Mouse (Mus musculus): ENCODE measurements around the gene Kcnma1.

The Kcnma1 gene

DNA sequence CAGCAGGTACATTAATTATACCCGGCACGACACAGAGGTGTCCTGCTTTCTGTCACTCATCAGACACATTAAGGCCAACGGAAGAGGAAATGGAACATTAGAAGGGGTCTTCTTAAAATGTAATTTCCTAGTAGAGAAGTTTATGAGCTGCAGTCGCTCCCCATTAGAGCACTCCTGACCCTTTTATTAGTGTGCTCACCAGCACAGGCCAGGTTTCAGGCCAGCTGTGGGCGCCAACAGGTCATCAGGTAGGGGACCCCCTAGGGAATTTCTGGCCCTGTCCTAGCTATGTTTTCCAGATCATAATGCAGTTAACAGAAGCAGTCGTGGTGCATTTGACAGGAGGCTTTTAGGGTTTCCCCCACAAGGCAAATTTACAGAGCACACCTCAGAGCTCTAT lies 472.2 kb downstream of the Kcnma1 start:
- no peak for DNase-seq (ENCODE audit: extremely low spot score, low read depth, low spot score)

DNA sequence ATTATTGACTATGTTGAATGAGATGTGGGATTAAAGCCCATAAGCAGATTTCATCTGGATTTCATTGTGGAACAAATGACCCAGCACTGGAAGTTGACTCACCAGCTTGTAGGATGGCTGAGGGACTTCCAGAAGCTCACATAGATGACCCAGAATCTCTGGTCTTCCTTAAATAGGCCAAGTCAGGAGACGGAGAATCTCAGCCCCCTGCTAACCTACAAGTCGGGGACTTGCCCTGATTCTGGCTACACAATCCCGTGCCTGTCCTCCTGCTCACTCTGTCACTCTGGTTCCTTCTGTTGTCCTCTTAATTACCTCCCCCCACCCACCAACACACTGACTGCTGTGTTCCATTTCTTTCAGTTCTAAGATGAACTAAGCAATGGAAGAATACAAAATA lies 474.7 kb downstream of the Kcnma1 start:
- no peak for DNase-seq (ENCODE audit: extremely low spot score, low read depth, low spot score)

DNA sequence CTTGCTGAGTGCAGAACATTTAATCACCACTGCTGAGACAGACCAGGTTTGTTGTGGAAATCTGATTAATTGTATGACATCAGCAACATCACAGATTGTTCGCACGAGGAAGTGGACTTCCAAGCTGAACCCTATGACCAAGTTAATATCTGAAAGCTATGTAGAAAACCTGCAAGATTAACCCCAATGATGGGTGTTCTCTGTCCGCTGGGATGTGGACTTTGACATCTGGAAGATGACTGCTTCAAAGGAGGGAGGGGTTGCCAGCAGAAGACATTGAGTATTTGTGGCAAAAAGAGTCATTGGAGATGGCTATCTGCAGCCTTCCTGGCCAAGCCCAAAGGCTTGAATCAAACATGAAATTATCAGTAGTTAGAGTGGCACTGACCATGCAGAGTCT lies 480.9 kb downstream of the Kcnma1 start:
- DNase-seq (ENCODE audit: extremely low spot score, low read depth, low spot score): no peak

DNA sequence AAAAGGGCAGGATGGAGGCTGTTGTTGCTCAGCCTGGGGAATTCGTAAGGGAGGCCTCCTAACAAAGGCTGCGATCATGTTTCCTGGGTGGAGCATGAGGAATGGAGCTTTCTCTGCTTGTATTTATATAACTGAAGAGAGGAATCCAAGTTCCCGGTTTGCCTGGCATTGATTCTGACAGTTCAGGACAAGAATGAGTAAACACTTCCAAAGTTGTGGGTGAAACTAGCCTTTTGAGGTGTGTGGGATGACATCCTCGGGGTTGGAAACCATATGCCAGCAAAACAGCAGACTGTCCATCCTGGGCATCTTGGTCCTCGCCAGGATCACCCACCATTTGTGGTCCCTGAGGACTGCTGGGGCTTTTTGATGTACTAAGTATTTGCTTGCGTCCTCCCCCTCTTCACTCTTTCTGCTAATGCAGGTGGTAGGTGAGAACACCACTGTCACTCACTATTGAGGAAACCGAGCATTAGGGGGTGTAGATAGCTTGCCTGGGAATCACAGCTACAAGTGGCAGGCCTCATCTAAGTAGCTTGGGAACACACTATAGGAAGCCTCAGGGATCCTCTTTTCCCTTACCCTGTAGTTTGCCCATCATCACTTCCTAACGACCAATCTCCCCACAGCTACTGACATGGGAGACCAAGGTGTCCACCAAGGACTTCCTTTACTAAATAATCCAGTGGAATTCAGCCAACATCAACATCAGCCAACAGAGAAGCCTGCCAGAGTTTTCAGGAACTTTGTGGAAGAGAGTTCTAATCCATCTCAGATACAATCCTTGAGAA lies 482.4 kb downstream of the Kcnma1 start:
- no peak for DNase-seq (ENCODE audit: extremely low spot score, low read depth, low spot score)

DNA sequence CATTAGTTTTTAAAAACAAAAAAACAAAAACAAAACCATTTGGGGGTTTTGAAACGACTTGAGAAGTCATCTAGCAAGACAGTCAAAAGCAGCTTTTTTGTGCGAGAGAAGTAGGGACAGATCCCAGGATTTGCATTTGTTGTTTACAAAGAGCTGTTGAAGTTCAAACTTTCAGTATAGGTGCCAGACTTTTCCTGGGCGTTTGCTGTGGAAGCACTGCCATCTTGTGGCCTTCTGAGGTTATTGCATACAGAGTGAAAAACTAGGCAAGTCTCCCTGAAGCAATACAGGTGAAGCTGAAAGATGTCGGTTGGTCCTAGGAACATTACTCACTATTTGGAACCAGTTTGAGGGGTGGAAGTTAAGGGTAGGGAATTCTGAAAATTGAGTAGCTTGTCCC lies 484.6 kb downstream of the Kcnma1 start:
- DNase-seq (ENCODE audit: extremely low spot score, low read depth, low spot score): no peak

DNA sequence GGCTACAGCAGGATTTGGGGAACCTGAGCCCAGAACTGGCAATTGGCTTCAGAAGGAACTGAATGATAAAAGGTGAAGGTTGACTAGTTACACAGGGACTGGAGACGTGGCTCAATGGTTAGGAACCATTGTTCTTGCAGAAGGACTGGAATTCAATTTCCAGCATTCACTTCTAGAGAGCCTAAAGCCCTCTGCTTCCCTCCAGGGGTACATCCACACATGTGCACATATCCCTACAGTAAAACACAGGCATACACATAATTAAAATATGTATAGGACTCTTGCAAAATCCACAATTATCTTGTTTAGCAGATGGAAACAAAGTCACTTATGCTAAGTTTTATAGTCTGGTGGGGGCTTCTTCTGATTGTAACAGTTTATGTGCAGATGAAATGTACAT lies 485.1 kb downstream of the Kcnma1 start:
- no peak for DNase-seq (ENCODE audit: extremely low spot score, low read depth, low spot score)

DNA sequence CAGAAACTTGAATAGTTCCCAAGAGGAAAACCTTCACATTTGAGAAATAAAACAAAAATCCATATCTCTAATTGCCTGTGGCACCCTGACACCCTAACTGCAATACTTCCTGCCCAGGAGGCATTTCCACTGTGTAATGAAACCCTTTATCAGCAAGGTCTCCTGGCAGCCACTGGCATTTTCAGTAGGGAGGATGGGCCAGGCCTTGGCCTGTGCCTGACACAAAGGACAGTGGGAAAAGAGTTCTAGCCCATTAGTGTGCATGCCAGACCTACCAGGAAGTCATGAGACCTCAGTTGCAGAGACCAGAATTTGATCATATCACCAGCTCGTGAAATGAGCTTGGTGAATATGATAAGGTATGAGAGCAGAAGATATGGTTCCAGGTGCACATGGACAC lies 488.4 kb downstream of the Kcnma1 start:
- no peak for DNase-seq (ENCODE audit: extremely low spot score, low read depth, low spot score)

DNA sequence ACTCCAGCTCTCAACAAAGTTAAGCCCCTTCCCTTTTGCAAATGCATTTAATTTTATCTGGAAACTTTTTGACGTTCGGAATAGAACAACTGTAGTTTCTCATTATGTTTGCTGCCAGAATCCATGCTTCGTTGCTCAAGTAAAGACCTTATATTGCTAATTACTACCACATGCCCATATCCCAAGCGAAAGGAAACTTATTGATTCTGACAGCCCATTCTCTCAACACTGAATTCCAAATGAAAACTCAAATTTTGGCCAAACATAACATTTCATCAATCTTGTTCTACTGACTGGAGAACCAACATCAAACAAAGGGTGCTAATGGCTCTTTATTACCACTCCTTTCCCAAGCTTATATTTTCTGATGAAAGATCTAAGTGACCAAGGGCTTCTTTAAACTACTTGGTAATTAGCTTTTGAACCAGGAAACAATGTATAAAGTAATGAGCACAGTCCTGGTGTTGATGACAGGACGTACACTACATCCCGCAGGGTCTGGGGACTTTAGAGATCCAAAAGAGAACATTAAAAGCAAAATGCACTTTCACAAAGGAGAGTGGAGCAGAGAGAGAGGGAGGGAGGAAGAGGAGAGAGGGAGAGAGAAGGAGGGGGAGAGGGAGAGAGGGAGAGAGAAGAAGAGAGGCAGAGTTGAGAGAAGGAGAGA lies 490.3 kb downstream of the Kcnma1 start:
- peak; percentile 90 for DNase-seq (ENCODE audit: extremely low spot score, low read depth, low spot score)

DNA sequence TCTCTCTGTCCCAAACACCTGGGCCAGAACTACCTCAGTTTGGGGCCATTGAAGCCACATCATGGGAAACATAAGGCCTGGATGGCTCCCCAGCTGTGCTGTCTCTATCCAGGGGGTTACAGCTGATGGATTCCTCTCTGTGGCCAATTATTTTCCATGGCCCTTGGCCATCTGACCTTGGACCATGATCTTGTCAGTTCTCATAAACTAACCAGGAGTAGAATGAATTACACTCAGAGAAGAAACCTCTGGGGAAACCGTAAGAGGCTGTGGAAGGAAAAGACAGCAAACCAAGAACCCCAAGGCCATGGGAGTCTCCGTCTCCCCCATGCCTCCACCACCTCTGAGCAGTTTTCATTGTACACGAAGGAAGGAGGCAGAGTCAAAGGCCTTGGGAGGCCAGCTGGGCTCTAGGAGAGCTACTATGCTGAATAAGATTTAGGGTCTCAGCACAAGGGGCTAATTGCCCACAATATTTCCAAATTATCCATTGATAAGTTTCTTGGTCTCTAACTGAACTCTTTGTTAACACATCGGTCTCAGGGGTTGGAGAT lies 491.6 kb downstream of the Kcnma1 start:
- no peak for DNase-seq (ENCODE audit: extremely low spot score, low read depth, low spot score)

DNA sequence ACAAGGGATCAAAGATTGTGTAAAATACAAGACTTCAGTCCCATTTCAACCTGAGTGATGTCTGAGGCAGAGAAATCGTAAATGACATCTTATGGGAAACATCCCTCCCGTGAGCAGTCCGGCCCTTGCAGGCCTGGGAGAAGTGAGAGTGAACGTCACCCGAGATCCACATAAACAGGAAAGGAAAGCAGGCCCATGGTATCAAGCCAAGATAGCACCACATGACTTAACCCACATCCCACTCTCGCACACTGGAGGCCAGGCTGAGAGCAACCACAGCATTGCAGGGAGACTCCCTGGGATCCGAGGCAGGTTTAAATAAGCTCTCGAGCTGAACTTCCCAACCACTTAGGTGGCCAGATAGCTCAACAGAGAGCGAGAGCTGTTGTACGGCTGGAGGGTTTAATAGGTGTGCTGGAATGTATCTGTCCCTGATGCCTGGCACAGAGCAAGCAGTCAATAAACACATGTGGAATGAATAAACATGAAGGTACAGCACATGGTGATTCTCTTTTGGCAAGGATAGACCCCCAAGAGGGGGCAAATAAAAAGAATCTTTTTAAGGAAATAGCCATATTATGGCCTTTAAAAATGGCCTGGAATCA lies 493.1 kb downstream of the Kcnma1 start:
- no peak for DNase-seq (ENCODE audit: extremely low spot score, low read depth, low spot score)

DNA sequence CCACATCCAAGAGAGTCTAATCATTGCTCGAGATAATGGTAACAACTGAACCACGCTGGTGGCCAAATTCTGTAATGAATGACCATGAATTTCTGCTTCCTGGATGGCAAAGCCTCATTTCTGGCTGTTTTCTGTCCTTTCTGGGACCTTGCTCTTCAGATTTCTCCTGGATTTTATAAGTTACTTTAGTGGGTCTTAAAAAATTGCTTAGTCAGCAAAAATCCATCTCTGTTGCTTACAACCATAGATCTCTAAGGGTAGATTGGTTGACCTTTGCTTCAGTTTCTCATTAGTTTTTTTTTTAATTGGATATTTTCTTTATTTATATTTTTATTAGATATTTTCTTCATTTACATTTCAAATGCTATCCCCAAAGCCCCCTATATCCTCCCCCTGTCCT lies 496.9 kb downstream of the Kcnma1 start:
- no peak for DNase-seq (ENCODE audit: extremely low spot score, low read depth, low spot score)

DNA sequence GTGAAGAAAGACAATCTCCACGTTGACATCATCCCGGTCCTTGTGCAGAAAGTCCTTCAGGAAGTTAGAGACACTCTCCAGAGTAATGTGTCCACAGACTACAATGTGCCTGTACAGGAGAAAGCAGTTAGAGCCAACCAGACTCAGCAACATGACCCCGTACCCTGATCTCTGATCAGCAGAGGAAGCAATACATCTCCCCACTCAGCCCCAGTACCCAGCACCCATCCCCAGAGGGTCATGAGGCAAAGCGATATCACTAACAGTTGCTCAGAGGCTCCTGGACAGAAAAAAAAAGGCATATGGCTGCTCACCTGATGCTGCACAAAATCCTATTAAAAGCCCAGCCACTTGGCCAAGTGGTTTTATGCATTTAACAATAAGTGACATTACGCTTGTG lies 504.5 kb downstream of the Kcnma1 start:
- no peak for DNase-seq (ENCODE audit: extremely low spot score, low read depth, low spot score)

DNA sequence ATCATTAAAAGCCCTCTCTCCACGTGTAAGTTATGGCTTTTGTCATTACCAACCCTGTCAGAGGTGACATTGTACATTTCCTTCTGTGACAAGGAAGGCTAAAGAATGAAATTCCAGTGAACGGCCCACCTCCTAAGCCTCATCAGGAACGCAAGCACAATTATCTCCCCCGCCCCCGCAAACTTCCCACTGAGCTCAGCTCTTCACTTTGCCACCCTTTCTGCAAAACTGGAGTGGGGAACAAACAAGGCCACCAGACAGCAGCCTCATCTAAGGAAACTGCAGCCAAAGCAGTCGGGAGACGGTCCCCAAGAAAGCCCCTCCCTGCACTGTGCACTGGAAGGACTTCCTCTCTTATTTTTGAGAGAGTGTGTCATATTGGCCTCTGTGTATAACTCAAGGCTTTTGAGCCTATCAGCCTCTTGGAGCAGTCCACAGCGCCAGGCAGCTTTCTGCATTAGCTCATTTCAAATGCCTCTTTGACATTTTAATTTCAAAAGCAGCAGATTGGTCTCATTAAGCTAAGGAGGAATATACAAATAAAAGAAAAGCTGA lies 512.0 kb downstream of the Kcnma1 start:
- DNase-seq (ENCODE audit: extremely low spot score, low read depth, low spot score): no peak

DNA sequence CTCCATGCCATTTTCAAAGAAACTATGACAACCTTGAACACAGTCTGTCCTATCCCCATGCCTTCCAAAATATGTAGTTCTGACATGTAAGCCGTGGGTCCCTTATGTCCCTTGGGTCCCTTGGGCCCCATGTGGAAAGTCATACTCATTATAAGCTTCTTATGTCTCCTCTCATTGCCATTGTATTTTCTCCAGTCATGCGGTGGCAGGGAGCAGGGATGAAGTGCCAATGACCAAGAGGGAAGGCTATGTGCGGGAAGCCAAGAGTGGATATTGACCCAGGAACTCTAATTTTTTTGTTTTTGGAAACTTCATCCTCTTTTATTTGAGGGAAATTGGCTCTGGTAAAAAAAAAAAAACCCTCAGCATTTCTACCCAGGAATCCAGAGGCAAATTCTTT lies 517.5 kb downstream of the Kcnma1 start:
- DNase-seq (ENCODE audit: extremely low spot score, low read depth, low spot score): no peak

DNA sequence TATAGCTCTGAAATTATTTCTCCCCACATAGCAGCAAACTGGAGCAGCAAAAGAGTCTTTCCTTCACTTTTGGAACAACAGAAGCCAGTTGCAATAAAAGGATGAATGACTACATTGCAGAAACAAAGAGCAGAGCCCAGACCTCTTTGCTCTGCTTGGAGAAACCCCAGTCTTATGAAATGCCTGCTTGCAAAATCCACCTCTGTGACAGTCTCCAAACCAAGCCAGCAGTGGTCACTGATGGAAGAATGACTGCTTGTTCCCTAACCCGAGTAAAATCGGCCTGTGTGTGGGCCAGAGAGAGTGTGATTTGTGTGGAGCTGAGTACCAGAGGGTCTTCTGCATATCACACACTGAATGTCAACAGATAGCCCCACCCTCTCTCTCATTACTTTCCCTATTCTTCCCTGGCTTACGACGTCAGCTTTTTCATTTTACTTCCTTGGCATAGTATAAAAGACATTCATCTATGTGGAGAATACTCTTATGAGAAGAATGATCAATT lies 518.0 kb downstream of the Kcnma1 start:
- DNase-seq (ENCODE audit: extremely low spot score, low read depth, low spot score): no peak

DNA sequence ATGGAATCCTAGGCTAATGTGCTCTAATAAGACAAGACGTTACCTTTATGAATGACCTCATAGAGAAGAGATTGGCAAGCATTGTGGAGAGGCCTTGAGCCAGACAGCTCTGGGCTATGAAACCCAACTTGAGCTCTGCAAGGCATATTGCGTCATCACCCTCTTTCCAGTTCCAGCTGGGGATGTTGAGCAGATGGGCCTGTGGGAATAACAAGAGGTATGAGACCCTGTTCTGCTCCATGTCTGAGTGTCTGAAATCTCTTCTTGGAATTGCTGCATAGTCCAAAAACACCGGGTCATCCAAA lies 519.8 kb downstream of the Kcnma1 start:
- no peak for DNase-seq (ENCODE audit: extremely low spot score, low read depth, low spot score)

DNA sequence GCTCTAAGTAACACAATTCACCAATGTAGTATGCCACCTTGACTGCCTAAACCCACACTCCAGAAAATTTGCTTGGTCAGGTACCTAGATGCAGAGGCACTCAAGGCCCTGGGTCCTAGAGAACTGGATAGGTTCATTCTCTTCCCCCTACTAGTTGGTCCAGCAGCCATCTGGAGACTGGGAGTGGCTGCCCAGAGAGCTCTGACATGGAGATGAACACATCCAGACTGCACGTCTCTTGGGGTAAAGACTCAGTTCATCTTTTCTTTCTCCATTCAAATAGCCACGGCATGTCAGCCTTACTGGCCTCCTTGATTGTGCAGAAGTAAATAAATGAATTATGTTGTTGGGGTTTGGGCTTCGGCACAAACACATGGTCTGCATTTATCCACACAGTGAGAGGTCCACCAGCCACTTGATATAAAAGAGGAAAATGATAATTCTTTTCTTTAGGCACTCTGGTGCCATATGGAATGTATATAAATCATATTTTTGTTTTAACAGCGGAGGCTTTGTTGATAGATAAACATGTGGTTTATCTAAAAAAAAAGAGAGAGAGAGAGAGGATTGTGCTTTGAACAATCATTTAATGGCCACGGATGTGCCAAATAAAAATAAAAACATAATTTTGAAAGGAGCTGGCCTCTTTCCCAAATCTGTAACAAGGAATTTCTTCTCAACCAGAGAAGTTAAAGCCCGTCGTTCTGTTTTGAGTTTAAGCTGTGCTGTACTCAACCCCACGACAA lies 520.4 kb downstream of the Kcnma1 start:
- DNase-seq (ENCODE audit: extremely low spot score, low read depth, low spot score): no peak

DNA sequence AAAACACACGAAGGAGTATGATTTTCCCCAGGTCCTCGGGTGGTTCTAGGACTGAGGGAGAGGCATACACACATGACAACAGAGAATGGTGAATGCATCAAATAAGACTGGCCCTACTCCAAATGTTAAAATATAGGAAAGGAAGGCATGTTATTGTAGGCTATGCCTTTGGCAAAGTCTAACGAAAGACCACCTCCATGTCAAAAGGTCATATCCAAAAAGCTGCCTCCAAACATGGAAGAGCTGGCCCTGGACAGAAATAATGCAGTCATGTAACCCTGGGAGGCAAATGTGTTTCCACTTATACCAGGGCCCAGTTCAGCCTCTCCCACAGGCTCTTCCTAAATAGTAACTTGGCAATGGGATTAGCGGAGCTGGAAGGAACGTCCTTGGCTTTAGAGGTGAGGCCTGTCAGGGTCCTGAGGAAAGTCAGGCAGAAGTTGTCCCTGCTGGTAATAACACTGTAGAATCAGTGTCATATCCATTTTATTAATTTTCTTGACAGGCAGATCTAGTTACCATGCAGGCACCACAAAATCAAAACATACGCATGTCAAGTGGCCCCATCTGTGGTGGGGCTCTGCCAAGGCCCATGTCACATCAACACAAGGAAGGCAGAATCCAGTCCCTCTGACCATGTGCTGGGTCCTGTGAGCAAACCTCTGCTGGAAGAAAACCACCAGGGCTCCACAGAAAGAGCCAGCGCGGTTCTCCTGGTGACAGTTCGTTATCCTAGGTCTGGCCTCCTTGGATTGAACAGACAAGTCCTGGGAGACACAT lies 521.5 kb downstream of the Kcnma1 start:
- no peak for DNase-seq (ENCODE audit: extremely low spot score, low read depth, low spot score)

DNA sequence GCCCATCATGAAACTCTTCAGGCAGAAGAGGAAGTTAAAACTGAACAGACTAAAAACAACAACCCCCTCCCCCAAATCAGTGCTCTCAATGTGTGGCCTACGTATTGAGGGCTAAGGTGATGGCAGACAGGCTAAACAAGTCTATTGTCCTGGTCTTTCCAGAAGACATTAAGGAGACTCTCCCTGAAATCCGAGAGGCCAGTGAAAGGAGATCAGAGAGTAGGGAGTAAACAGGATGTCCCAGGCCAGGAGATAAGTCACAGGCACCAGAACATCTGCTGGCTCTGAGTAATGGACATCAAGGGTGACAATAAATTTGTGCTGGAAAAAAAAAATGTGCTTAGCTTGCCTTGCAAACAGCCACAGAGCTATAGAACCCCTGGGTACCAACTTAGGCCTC lies 522.9 kb downstream of the Kcnma1 start:
- no peak for DNase-seq (ENCODE audit: extremely low spot score, low read depth, low spot score)

DNA sequence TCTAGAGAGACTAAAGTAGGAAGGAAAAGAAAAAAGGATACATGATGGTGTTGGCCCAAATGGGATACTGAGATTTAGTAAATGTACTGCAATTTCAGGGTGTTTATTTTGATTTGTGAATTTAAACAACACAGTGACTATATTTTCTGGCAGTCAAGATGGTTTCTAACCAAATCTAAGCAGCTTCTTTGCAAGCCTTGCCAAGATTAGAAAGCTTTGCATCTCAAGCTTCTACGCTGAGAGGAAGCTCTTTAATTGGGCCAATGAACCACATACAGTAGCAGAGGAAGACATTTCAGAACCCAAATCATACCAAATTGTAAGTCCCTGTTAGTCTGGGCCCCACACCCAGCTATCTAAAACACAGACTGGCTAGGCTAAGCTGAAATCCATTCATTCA lies 527.6 kb downstream of the Kcnma1 start:
- no peak for DNase-seq (ENCODE audit: extremely low spot score, low read depth, low spot score)
